Mouse (Mus musculus): Measurements from ENCODE around the gene Gfi1b. TPM values are rescaled to one million over a fixed set of nuclear protein-coding genes. Genes with fewer than 3 reads are reported as not detected.

Gfi1b gene
- polyA plus RNA-seq, 1 experiment from 2014 or later: 2.2 TPM

- ATAC-seq (ENCODE audit: insufficient number of reproducible peaks, low FRiP score, low TSS enrichment, low read depth) (no peak), DNase-seq (ENCODE audit: low spot score) (no peak)
- H3K4me1 ChIP-seq (ENCODE audit: control insufficient read depth, insufficient read depth, low read length): peaks cover 3% of the 10 kb centered on the region; the same call in 1 of the 2 replicates
- no peaks in the 10 kb centered on the region for H3K9me3 ChIP-seq (ENCODE audit: control insufficient read depth, low read length)
- H3K4me3 ChIP-seq (ENCODE audit: low read depth, low read length): no peak overlapping the region
- no peaks in the 10 kb centered on the region for H3K27me3 ChIP-seq (ENCODE audit: control insufficient read depth, insufficient read depth, low read length)
- H3K9ac ChIP-seq (ENCODE audit: low read length): no peak overlapping the region
- H3K4me2 ChIP-seq (ENCODE audit: low read depth, severe bottlenecking): no peak overlapping the region
- no peaks in the 10 kb centered on the region; the same call in 1 of the 2 replicates for H3K36me3 ChIP-seq (ENCODE audit: control insufficient read depth, insufficient read depth, low read length)
- no peak overlapping the region for H3K27ac ChIP-seq (replicated peaks; ENCODE audit: low read depth, low read length)
- 89% methylated on average over 10 of the region's 10 CpGs for WGBS
These were observed 11.9 kb downstream of the Gfi1b start for GRCm38 (mm10) chr2:28609851-28610250.

DNA sequence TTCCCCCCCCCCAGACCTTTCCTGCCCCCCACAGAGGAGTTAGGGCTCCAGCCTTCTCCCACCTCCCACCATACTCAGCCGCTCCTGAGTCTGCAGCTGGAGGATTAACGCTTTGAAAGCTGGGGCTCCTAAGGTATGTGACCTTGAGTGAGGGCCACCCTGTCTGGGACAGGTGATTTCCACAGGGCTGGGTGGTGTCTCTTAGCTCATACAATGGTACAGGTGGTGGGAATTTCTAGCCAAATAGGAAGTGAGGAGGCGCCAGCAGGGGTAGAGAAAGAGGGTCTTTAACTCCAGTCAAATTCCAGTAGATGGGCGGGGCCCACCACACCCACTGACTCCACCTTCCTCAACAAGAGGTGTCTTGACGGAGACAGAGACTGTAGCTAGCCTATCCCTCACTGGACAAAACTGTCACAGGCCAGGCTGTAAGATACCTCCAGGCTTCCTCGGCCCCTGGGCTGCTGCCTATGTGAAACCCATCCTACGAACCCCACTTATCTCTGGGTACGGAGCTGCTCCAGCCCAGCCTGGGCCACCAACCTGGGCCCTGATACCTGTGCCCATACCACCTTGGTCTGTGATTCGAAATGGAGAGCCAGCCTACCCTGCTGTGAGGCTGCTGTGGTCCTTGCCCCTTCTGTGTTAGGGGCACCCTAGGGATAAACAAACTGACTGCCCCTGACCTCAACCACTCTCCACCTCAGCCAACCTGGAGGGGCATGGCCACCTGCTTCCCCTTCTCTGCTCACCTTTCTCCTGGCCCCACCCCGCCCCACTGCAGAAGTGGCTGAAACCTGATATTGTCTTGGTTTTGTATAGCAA is 14.2 kb downstream of the Gfi1b start:
- Histone ChIP-seq H3K9me3 (ENCODE audit: control insufficient read depth, low read length) (no peaks in the 10 kb centered on the region), H3K4me3 (ENCODE audit: low read depth, low read length) (no peak overlapping the region), H3K4me2 (ENCODE audit: low read depth, severe bottlenecking) (no peak overlapping the region), H3K9ac (ENCODE audit: low read length) (no peak overlapping the region), H3K4me1 (ENCODE audit: control insufficient read depth, insufficient read depth, low read length) (peaks cover 3% of the 10 kb centered on the region; the same call in 1 of the 2 replicates), H3K27ac (replicated peaks; ENCODE audit: low read depth, low read length) (no peak overlapping the region), H3K36me3 (ENCODE audit: control insufficient read depth, insufficient read depth, low read length) (no peaks in the 10 kb centered on the region), H3K27me3 (ENCODE audit: control insufficient read depth, insufficient read depth, low read length) (no peaks in the 10 kb centered on the region)
- DNase-seq (ENCODE audit: low spot score) (no peak), ATAC-seq (ENCODE audit: insufficient number of reproducible peaks, low FRiP score, low TSS enrichment, low read depth) (no peak)
- 41% methylated on average over 10 of the region's 10 CpGs for WGBS

- H3K27me3 ChIP-seq (ENCODE audit: control insufficient read depth, insufficient read depth, low read length): no peaks in the 10 kb centered on the region
- H3K4me2 ChIP-seq (ENCODE audit: low read depth, severe bottlenecking): no peak overlapping the region
- H3K27ac ChIP-seq (replicated peaks; ENCODE audit: low read depth, low read length): no peak overlapping the region
- DNase-seq (ENCODE audit: low spot score) (no peak), ATAC-seq (ENCODE audit: insufficient number of reproducible peaks, low FRiP score, low TSS enrichment, low read depth) (no peak)
- H3K36me3 ChIP-seq (ENCODE audit: control insufficient read depth, insufficient read depth, low read length): no peaks in the 10 kb centered on the region
- H3K4me3 ChIP-seq (ENCODE audit: low read depth, low read length): no peak overlapping the region
- H3K4me1 ChIP-seq (ENCODE audit: control insufficient read depth, insufficient read depth, low read length): peaks cover 3% of the 10 kb centered on the region; the same call in 1 of the 2 replicates
- H3K9ac ChIP-seq (ENCODE audit: low read length): no peak overlapping the region
- 63% methylated on average over 8 of the region's 8 CpGs for WGBS
- no peaks in the 10 kb centered on the region for H3K9me3 ChIP-seq (ENCODE audit: control insufficient read depth, low read length)
These were observed 15.0 kb downstream of the Gfi1b start for GRCm38 (mm10) chr2:28606601-28607340.

- no peaks in the 10 kb centered on the region for H3K27me3 ChIP-seq (ENCODE audit: control insufficient read depth, insufficient read depth, low read length)
- no peak overlapping the region for H3K4me3 ChIP-seq (ENCODE audit: low read depth, low read length)
- H3K4me1 ChIP-seq (ENCODE audit: control insufficient read depth, insufficient read depth, low read length): peaks cover 3% of the 10 kb centered on the region; the same call in 1 of the 2 replicates
- no peak for ATAC-seq (ENCODE audit: insufficient number of reproducible peaks, low FRiP score, low TSS enrichment, low read depth)
- H3K9me3 ChIP-seq (ENCODE audit: control insufficient read depth, low read length): no peaks in the 10 kb centered on the region
- no peaks in the 10 kb centered on the region for H3K36me3 ChIP-seq (ENCODE audit: control insufficient read depth, insufficient read depth, low read length)
- no peak overlapping the region for H3K9ac ChIP-seq (ENCODE audit: low read length)
- no peak for DNase-seq (ENCODE audit: low spot score)
- 72% methylated on average over 14 of the region's 14 CpGs for WGBS
- no peak overlapping the region for H3K4me2 ChIP-seq (ENCODE audit: low read depth, severe bottlenecking)
- H3K27ac ChIP-seq (replicated peaks; ENCODE audit: low read depth, low read length): no peak overlapping the region
These were observed 15.8 kb downstream of the Gfi1b start for GRCm38 (mm10) chr2:28605789-28606541.

- no peak for DNase-seq (ENCODE audit: low spot score)
- Histone ChIP-seq H3K27me3 (ENCODE audit: control insufficient read depth, insufficient read depth, low read length) (no peaks in the 10 kb centered on the region), H3K4me1 (ENCODE audit: control insufficient read depth, insufficient read depth, low read length) (peaks cover 3% of the 10 kb centered on the region; the same call in 1 of the 2 replicates), H3K9me3 (ENCODE audit: control insufficient read depth, low read length) (no peaks in the 10 kb centered on the region), H3K4me2 (ENCODE audit: low read depth, severe bottlenecking) (no peak overlapping the region), H3K9ac (ENCODE audit: low read length) (no peak overlapping the region), H3K4me3 (ENCODE audit: low read depth, low read length) (no peak overlapping the region), H3K36me3 (ENCODE audit: control insufficient read depth, insufficient read depth, low read length) (no peaks in the 10 kb centered on the region), H3K27ac (replicated peaks; ENCODE audit: low read depth, low read length) (no peak overlapping the region)
- no peak for ATAC-seq (ENCODE audit: insufficient number of reproducible peaks, low FRiP score, low TSS enrichment, low read depth)
- WGBS: 90% methylated on average over 5 of the region's 5 CpGs
These were observed 18.2 kb downstream of the Gfi1b start for GRCm38 (mm10) chr2:28603542-28603941.

GRCm38 (mm10) chr2:28601720-28602590 is 19.8 kb downstream of the Gfi1b start:
- no peaks in the 10 kb centered on the region for H3K9me3 ChIP-seq (ENCODE audit: control insufficient read depth, low read length)
- no peaks in the 10 kb centered on the region for H3K27me3 ChIP-seq (ENCODE audit: control insufficient read depth, insufficient read depth, low read length)
- H3K27ac ChIP-seq (replicated peaks; ENCODE audit: low read depth, low read length): no peak overlapping the region
- H3K4me1 ChIP-seq (ENCODE audit: control insufficient read depth, insufficient read depth, low read length): no peaks in the 10 kb centered on the region
- no peaks in the 10 kb centered on the region for H3K36me3 ChIP-seq (ENCODE audit: control insufficient read depth, insufficient read depth, low read length)
- ATAC-seq (ENCODE audit: insufficient number of reproducible peaks, low FRiP score, low TSS enrichment, low read depth) (no peak), DNase-seq (ENCODE audit: low spot score) (no peak)
- H3K9ac ChIP-seq (ENCODE audit: low read length): no peak overlapping the region
- WGBS: 65% methylated on average over 12 of the region's 12 CpGs
- no peak overlapping the region for H3K4me2 ChIP-seq (ENCODE audit: low read depth, severe bottlenecking)
- no peak overlapping the region for H3K4me3 ChIP-seq (ENCODE audit: low read depth, low read length)

- H3K9me3 ChIP-seq (ENCODE audit: control insufficient read depth, low read length): no peaks in the 10 kb centered on the region
- DNase-seq (ENCODE audit: low spot score) (no peak), ATAC-seq (ENCODE audit: insufficient number of reproducible peaks, low FRiP score, low TSS enrichment, low read depth) (no peak)
- WGBS: 77% methylated on average over 6 of the region's 6 CpGs
- H3K27ac ChIP-seq (replicated peaks; ENCODE audit: low read depth, low read length): no peak overlapping the region
- no peak overlapping the region for H3K4me3 ChIP-seq (ENCODE audit: low read depth, low read length)
- no peaks in the 10 kb centered on the region for H3K36me3 ChIP-seq (ENCODE audit: control insufficient read depth, insufficient read depth, low read length)
- no peaks in the 10 kb centered on the region for H3K4me1 ChIP-seq (ENCODE audit: control insufficient read depth, insufficient read depth, low read length)
- no peak overlapping the region for H3K9ac ChIP-seq (ENCODE audit: low read length)
- H3K27me3 ChIP-seq (ENCODE audit: control insufficient read depth, insufficient read depth, low read length): no peaks in the 10 kb centered on the region
- H3K4me2 ChIP-seq (ENCODE audit: low read depth, severe bottlenecking): no peak overlapping the region
These were observed 22.2 kb downstream of the Gfi1b start for GRCm38 (mm10) chr2:28599569-28599900.

Data from limb, embryonic 11.5 days (tissue).